ENCODE assay signal across 8 mouse cellular contexts in genomic region chr17:49171252-49172047, GRCm38 (mm10).
DNase-seq lines count a peak whose midpoint lies in the region; ATAC-seq and TF ChIP-seq lines count a peak whose summit lies in the region.

No protein-coding gene starts in this region.

- 0 out of 2 replicates have a peak, but pooled peaks have one; percentile 7 for ATAC-seq in embryonic facial prominence, embryonic 12.5 days (ENCODE audit: insufficient number of reproducible peaks, insufficient read depth, low FRiP score, low TSS enrichment)
- ATAC-seq in limb, embryonic 14.5 days (ENCODE audit: low FRiP score, low read depth): no peak
- ATAC-seq in midbrain, embryonic 15.5 days (replicated peaks): peak; percentile 35; the same call in 1 of the 2 replicates

- H3K27me3 ChIP-seq in embryonic facial prominence, embryonic 12.5 days: peaks cover 7% of the 10 kb centered on the region
- H3K27me3 ChIP-seq in limb, embryonic 14.5 days (ENCODE audit: control insufficient read depth, insufficient read depth, low read length): no peaks in the 10 kb centered on the region
- peaks cover 3% of the 10 kb centered on the region; the same call in 1 of the 2 replicates for H3K27me3 ChIP-seq in midbrain, embryonic 15.5 days (replicated peaks)

- no peak overlapping the region for H3K27ac ChIP-seq in embryonic facial prominence, embryonic 12.5 days
- H3K27ac ChIP-seq in limb, embryonic 14.5 days (replicated peaks; ENCODE audit: low read depth, low read length): no peak overlapping the region
- no peak overlapping the region for H3K27ac ChIP-seq in midbrain, embryonic 15.5 days

- H3K9ac ChIP-seq in embryonic facial prominence, embryonic 12.5 days: no peak overlapping the region; the same call in 1 of the 2 replicates
- peak overlapping the region; percentile 41 for H3K9ac ChIP-seq in limb, embryonic 14.5 days (ENCODE audit: low read depth, low read length, severe bottlenecking)
- H3K9ac ChIP-seq in midbrain, embryonic 15.5 days: peak overlapping the region; percentile 39

- no peaks in the 10 kb centered on the region for H3K9me3 ChIP-seq in embryonic facial prominence, embryonic 12.5 days
- H3K9me3 ChIP-seq in limb, embryonic 14.5 days (ENCODE audit: control insufficient read depth, low read length): no peaks in the 10 kb centered on the region
- H3K9me3 ChIP-seq in midbrain, embryonic 15.5 days: no peaks in the 10 kb centered on the region

- intact Hi-C loops in heart, postnatal 10 days (cut with DNase I): no loop called here

- peaks cover 8% of the 10 kb centered on the region for H3K4me1 ChIP-seq in embryonic facial prominence, embryonic 12.5 days
- peaks cover 8% of the 10 kb centered on the region for H3K4me1 ChIP-seq in limb, embryonic 14.5 days (ENCODE audit: control insufficient read depth, insufficient read depth, low read length)
- H3K4me1 ChIP-seq in midbrain, embryonic 15.5 days: peaks cover 15% of the 10 kb centered on the region

- WGBS in embryonic facial prominence, embryonic 12.5 days: 4% methylated on average over 20 of the region's 20 CpGs
- WGBS in limb, embryonic 14.5 days: 2% methylated on average over 20 of the region's 20 CpGs
- WGBS in midbrain, embryonic 15.5 days: 6% methylated on average over 20 of the region's 20 CpGs

- TF ChIP-seq POLR2A in limb, embryonic 14.5 days (IDR thresholded peaks at IDR 0.05; ENCODE audit: borderline replicate concordance, extremely low read depth, insufficient read depth, insufficient read length): no peak

- peak overlapping the region; percentile 72 for H3K4me2 ChIP-seq in embryonic facial prominence, embryonic 12.5 days (replicated peaks)
- peak overlapping the region; percentile 81 for H3K4me2 ChIP-seq in limb, embryonic 14.5 days (replicated peaks; ENCODE audit: low read depth, low read length, severe bottlenecking)
- H3K4me2 ChIP-seq in midbrain, embryonic 15.5 days: peak overlapping the region; percentile 70

- peak; percentile 27 for DNase-seq in right cerebral cortex, postnatal 14 days
- no peak for DNase-seq in right cerebral cortex, adult 18-20 months
- peak; percentile 37 to 50 for DNase-seq in heart, postnatal 10 days
- DNase-seq in limb, embryonic 14.5 days (ENCODE audit: low spot score): no peak
- DNase-seq in thymus, postnatal 0 days (ENCODE audit: low spot score): peak; percentile 33
- DNase-seq in cerebellum, adult 11 months: no peak

- H3K4me3 ChIP-seq in embryonic facial prominence, embryonic 12.5 days: peak overlapping the region; percentile 35
- peak overlapping the region; percentile 40 for H3K4me3 ChIP-seq in limb, embryonic 14.5 days (replicated peaks; ENCODE audit: low read length)
- H3K4me3 ChIP-seq in midbrain, embryonic 15.5 days: peak overlapping the region; percentile 38

- H3K36me3 ChIP-seq in embryonic facial prominence, embryonic 12.5 days: no peaks in the 10 kb centered on the region
- no peaks in the 10 kb centered on the region for H3K36me3 ChIP-seq in limb, embryonic 14.5 days (ENCODE audit: control insufficient read depth, insufficient read depth, low read length)
- H3K36me3 ChIP-seq in midbrain, embryonic 15.5 days (replicated peaks): no peaks in the 10 kb centered on the region

Comparison
In these comparisons a context has a peak if more than half of its experiments do, and no peak if none do; other contexts are left out.
1. DNase-seq: peak in right cerebral cortex, postnatal 14 days (single experiment), heart, postnatal 10 days (2 of 2) and thymus, postnatal 0 days (single experiment); none in right cerebral cortex, adult 18-20 months (single experiment), limb, embryonic 14.5 days (single experiment) and cerebellum, adult 11 months (single experiment).
2. Peak in every context shown above with its lines, with median percentiles within 50 percentile points of each other: H3K4me2 ChIP-seq and H3K4me3 ChIP-seq.